Mouse (Mus musculus) myocyte (in vitro differentiated cells): Measurements from ENCODE around the gene Ndrg2.

Experiments used
- CEBPB ChIP-seq: IDR thresholded peaks from 2 replicates; pipeline ENCODE4 v1.6.1; 2011; ENCODE audit warnings: mild to moderate bottlenecking, moderate library complexity; ENCODE audit not compliant: poor library complexity, insufficient read depth, severe bottlenecking
- E2F4 ChIP-seq: IDR thresholded peaks from one replicate; pipeline ENCODE4 v1.6.1; 2011; ENCODE audit warnings: mild to moderate bottlenecking, control low read depth, moderate library complexity; ENCODE audit not compliant: insufficient read depth
- MAX ChIP-seq: IDR thresholded peaks from one replicate; pipeline ENCODE4 v1.6.1; 2011; ENCODE audit warnings: low read depth, mild to moderate bottlenecking, control low read depth
- MYOD1 ChIP-seq, 3 experiments: IDR thresholded peaks; one replicate each; pipeline ENCODE4 v1.6.1; 2011; ENCODE audit warnings: control low read depth in 2 of 3, low read depth in 2 of 3, mild to moderate bottlenecking in 2 of 3, moderate library complexity in 1 of 3; ENCODE audit not compliant: insufficient read length in 2 of 3, control insufficient read depth in 1 of 3
- MYOG ChIP-seq, 3 experiments: IDR thresholded peaks; one replicate each; pipeline ENCODE4 v1.6.1; 2011; ENCODE audit warnings: control low read depth in 2 of 3, low read depth in 2 of 3, mild to moderate bottlenecking in 2 of 3; ENCODE audit not compliant: insufficient read length in 2 of 3, control insufficient read depth in 1 of 3, insufficient read depth in 1 of 3
- POLR2A ChIP-seq: IDR thresholded peaks from one replicate; pipeline ENCODE4 v1.6.1; 2011; ENCODE audit warnings: low read depth, mild to moderate bottlenecking, control low read depth, moderate library complexity; ENCODE audit not compliant: insufficient read length
- POLR2AphosphoS2 ChIP-seq: IDR thresholded peaks from one replicate; pipeline ENCODE4 v1.6.1; 2011; ENCODE audit warnings: low read depth, control low read depth; ENCODE audit not compliant: insufficient read length
- SRF ChIP-seq: IDR thresholded peaks from one replicate; pipeline ENCODE4 v1.6.1; 2011; ENCODE audit warnings: low read depth; ENCODE audit not compliant: control insufficient read depth, insufficient read length
- TCF12 ChIP-seq: IDR thresholded peaks from one replicate; pipeline ENCODE4 v1.6.1; 2011; ENCODE audit warnings: mild to moderate bottlenecking, control low read depth; ENCODE audit not compliant: poor library complexity, insufficient read depth, severe bottlenecking
- TCF3 ChIP-seq: IDR thresholded peaks from one replicate; pipeline ENCODE4 v1.6.1; 2011; ENCODE audit warnings: low read depth, control low read depth; ENCODE audit not compliant: insufficient read length
- USF1 ChIP-seq: IDR thresholded peaks from one replicate; pipeline ENCODE4 v1.6.1; 2011; ENCODE audit warnings: low read depth, mild to moderate bottlenecking, control low read depth, moderate library complexity

- no peak for TF ChIP-seq POLR2A
- TF ChIP-seq SRF = no peak
- no peak for TF ChIP-seq POLR2AphosphoS2
- no peak for TF ChIP-seq MAX
- no peak for TF ChIP-seq USF1
- no peak for TF ChIP-seq MYOD1 (IDR thresholded peaks at IDR 0.05; ENCODE audit: control insufficient read depth in 1 of 3, insufficient read length in 2 of 3, low read depth in 2 of 3)
- TF ChIP-seq TCF3 = no peak
- TF ChIP-seq TCF12 = no peak
- no peak for TF ChIP-seq E2F4
- TF ChIP-seq CEBPB = no peak
- no peak for TF ChIP-seq MYOG (IDR thresholded peaks at IDR 0.05; ENCODE audit: control insufficient read depth in 1 of 3, insufficient read depth in 1 of 3, insufficient read length in 2 of 3, low read depth in 2 of 3)
These were observed 24.1 kb downstream of the Ndrg2 start for GRCm38 (mm10) chr14:51889833-51890232.
